Mouse (Mus musculus): ENCODE data around the gene As3mt.

- TF ChIP-seq POLR2A (IDR thresholded peaks at IDR 0.05; ENCODE audit: borderline replicate concordance, control insufficient read depth, low read depth, low read length): no peak
- no peak for TF ChIP-seq CTCF (IDR thresholded peaks at IDR 0.05; ENCODE audit: control insufficient read depth, insufficient read depth, low read length)
These were observed 62.5 kb downstream of the As3mt start for GRCm38 (mm10) chr19:46769759-46770158.
